Mouse (Mus musculus): ENCODE results near the gene Als2cr12.

GRCm38 (mm10) chr1:58699988-58700387 lies 4.2 kb upstream of the Als2cr12 start:
- TF ChIP-seq CTCF (IDR thresholded peaks at IDR 0.05; ENCODE audit: low read depth, low read length) (no peak), POLR2A (IDR thresholded peaks at IDR 0.05; ENCODE audit: borderline replicate concordance, low read depth, low read length) (no peak)

Measured in bone marrow macrophage, adult 2 months (primary cell).